Mouse (Mus musculus) stomach, embryonic 16.5 days (tissue): ENCODE results near the gene Nrp2. TPM values are rescaled to one million over a fixed set of nuclear protein-coding genes. Genes with fewer than 3 reads are reported as not detected.

Source experiments
- ATAC-seq: fragments of 200-750 bp; cut with Nextera tagmentation; 2 replicates; pipeline ENCODE4 v1.8.0; 2017; ENCODE audit warnings: moderate number of reproducible peaks, moderate TSS enrichment; ENCODE audit not compliant: insufficient read depth, low FRiP score
- H3K27ac ChIP-seq: fragments of 300-500 bp; sonication (generic); 2 replicates; pipeline ENCODE4 v1.5.1; 2014; ENCODE audit warnings: low read length
- H3K27me3 ChIP-seq: fragments of 300-500 bp; sonication (generic); 2 replicates; pipeline ENCODE4 v1.6.1; 2014; ENCODE audit warnings: low read length, control low read depth, mixed read lengths; ENCODE audit not compliant: control insufficient read depth, insufficient read depth
- H3K36me3 ChIP-seq: fragments of 300-500 bp; sonication (generic); 2 replicates; pipeline ENCODE4 v1.6.1; 2014; ENCODE audit warnings: low read length; ENCODE audit not compliant: control insufficient read depth, insufficient read depth
- H3K4me1 ChIP-seq: fragments of 300-500 bp; sonication (generic); 2 replicates; pipeline ENCODE4 v1.6.1; 2014; ENCODE audit warnings: low read length, control low read depth, mixed read lengths; ENCODE audit not compliant: control insufficient read depth, insufficient read depth
- H3K4me2 ChIP-seq: fragments of 300-500 bp; sonication (generic); 2 replicates; pipeline ENCODE4 v1.6.1; 2014; ENCODE audit warnings: low read depth, low read length, mixed read lengths
- H3K4me3 ChIP-seq: fragments of 300-500 bp; sonication (generic); replicated peaks from 2 replicates; pipeline ENCODE4 v1.5.1; 2014; ENCODE audit warnings: mild to moderate bottlenecking, low read length
- H3K9ac ChIP-seq: fragments of 300-500 bp; sonication (generic); 2 replicates; pipeline ENCODE4 v1.6.1; 2014; ENCODE audit warnings: low read length
- H3K9me3 ChIP-seq: fragments of 300-500 bp; sonication (generic); replicated peaks from 2 replicates; pipeline ENCODE4 v1.6.1; 2016; ENCODE audit warnings: low read length, control low read depth; ENCODE audit not compliant: control insufficient read depth
- WGBS: fragments of 180-500 bp; shearing (Covaris S2); extraction: QIAGEN DNeasy Blood & Tissue Kit; methylation state at CpG from one replicate; pipeline ENCODE4 v1.1.7; 2014; 5-methylcytosine and 5-hydroxymethylcytosine counted together
- polyA plus RNA-seq: library from polyadenylated mRNA; unstranded; fragments of >200 nt; fragmentation: Nextera tagmentation; extraction: Ambion mirVana; gene quantifications from 2 replicates; pipeline ENCODE4 v1.2.1, GENCODE M21; 2015

The Nrp2 gene
- polyA plus RNA-seq, 1 experiment from 2014 or later: 29.9 TPM

DNA sequence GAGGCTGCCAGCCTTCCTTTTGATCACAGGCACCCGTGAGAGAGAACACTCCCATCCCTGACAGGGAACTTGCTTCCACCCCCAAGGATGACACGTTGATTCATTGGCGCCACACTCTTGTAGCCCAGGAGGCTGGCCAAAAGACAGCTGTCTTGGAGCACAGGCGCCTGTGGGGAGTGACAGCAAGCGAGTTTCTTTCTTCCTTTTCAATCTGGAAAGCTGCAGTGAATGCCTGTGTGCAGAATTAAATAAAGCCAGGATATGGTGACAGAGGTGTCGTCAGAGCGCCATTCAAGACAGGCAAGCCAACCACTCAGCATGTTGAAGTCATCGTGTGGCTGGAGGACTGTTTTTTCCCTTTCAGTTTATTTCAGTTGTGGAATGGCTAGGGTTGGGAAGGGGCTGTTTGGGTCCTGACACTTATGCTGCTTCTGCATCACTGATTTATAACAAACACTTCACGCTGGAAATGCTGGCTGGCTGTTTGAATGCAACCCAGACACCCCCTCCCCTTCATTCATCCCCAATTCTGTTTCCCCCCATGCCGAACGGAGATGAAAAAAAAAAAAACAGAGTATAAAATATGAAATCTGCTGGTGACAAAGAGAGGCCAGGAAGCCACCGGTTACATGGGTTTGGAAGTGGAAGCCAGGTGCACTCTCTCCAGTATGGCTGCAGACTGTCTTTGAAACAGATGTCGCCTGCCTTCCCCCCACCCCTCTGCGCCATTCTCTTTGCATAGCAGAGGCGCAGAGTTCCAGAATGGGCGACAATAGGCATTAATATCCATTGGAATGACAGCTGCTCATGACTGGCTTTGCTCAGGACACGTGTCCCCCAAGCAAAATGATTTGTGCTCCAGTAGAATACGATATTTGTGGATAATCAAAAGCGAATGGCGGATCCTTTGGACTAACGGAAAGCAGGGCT is 20.4 kb upstream of the Nrp2 start:
- WGBS: 50% methylated on average over 21 of the region's 21 CpGs
- ATAC-seq: no peak
- Histone ChIP-seq H3K9ac (no peak overlapping the region), H3K36me3 (no peaks in the 10 kb centered on the region), H3K27ac (no peak overlapping the region), H3K4me2 (peak overlapping the region; percentile 3; the same call in 1 of the 2 replicates), H3K4me3 (no peak overlapping the region), H3K27me3 (no peaks in the 10 kb centered on the region), H3K4me1 (no peaks in the 10 kb centered on the region), H3K9me3 (no peaks in the 10 kb centered on the region)

DNA sequence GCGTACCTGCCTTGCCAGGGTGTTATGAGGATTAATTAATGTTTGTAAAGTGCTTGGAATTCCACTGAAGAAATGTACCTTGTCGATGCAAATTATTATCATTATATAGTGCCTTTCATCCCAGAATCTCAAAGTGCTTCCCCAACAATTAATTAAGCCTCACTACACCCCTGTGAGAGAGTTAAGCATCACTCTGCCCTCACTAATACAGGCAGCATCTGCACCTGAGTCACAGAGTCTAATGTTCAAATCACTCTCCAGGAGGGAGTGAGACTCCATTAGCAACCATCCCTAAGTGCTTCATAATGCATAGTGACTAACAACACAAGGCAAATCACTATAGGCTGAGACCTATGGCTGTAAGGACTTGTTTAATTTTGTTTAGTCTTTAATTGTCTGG is 19.6 kb upstream of the Nrp2 start:
- H3K4me2 ChIP-seq: no peak overlapping the region
- H3K9me3 ChIP-seq: no peaks in the 10 kb centered on the region
- no peak overlapping the region for H3K27ac ChIP-seq
- H3K4me3 ChIP-seq: no peak overlapping the region
- ATAC-seq: no peak
- no peaks in the 10 kb centered on the region for H3K4me1 ChIP-seq
- no peaks in the 10 kb centered on the region for H3K36me3 ChIP-seq
- H3K27me3 ChIP-seq: no peaks in the 10 kb centered on the region
- 79% methylated on average over 2 of the region's 2 CpGs for WGBS
- no peak overlapping the region for H3K9ac ChIP-seq

- no peak for ATAC-seq
- Histone ChIP-seq H3K4me3 (no peak overlapping the region), H3K4me1 (no peaks in the 10 kb centered on the region), H3K27ac (no peak overlapping the region), H3K4me2 (no peak overlapping the region), H3K36me3 (no peaks in the 10 kb centered on the region), H3K9ac (no peak overlapping the region), H3K27me3 (no peaks in the 10 kb centered on the region), H3K9me3 (no peaks in the 10 kb centered on the region)
- 59% methylated on average over 8 of the region's 8 CpGs for WGBS
Measured at GRCm38 (mm10) chr1:62687511-62687910, 15.6 kb upstream of the Nrp2 start.

GRCm38 (mm10) chr1:62691175-62691574 is 11.9 kb upstream of the Nrp2 start:
- no peaks in the 10 kb centered on the region for H3K36me3 ChIP-seq
- no peaks in the 10 kb centered on the region for H3K4me1 ChIP-seq
- H3K9ac ChIP-seq: no peak overlapping the region
- no peak overlapping the region for H3K4me2 ChIP-seq
- H3K9me3 ChIP-seq: no peaks in the 10 kb centered on the region
- no peak overlapping the region for H3K4me3 ChIP-seq
- ATAC-seq: no peak
- H3K27ac ChIP-seq: no peak overlapping the region
- WGBS: 79% methylated on average over 6 of the region's 6 CpGs
- H3K27me3 ChIP-seq: no peaks in the 10 kb centered on the region

DNA sequence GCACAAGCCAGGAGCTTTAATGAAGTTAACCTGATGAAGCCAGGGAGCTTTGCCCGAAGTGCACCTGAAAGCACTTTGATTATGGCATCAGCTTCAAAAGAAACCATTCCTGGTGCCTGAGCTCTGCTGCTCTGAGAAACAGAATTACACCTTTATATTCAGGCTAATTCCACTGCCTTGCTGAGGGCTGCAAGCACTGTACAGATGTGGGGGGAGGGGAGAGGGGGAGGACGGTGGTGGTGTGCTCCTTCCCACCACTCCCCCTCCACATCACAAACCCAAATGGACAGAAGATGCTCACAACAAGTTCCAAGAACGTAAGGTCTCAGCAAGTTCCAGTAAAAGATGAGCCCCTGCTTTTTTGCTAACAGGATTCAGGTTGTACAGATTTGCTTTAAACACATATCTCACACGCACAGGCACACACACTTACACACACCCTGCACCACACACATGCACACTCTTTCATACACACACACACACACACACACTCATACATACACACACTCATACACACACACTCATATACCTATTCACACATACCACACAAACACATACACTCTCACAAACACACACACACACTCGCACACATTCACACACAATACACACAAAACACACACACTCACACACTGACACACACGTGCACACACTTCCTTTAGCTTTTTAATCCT is 6.6 kb upstream of the Nrp2 start:
- ATAC-seq: 0 out of 2 replicates have a peak, but pooled peaks have one; percentile 19
- H3K4me3 ChIP-seq: no peak overlapping the region
- no peaks in the 10 kb centered on the region; the same call in 1 of the 2 replicates for H3K27me3 ChIP-seq
- H3K36me3 ChIP-seq: no peaks in the 10 kb centered on the region
- WGBS: 50% methylated on average over 6 of the region's 6 CpGs
- no peak overlapping the region for H3K9ac ChIP-seq
- peaks cover 3% of the 10 kb centered on the region; the same call in 1 of the 2 replicates for H3K4me1 ChIP-seq
- peak overlapping the region; percentile 23; the same call in 1 of the 2 replicates for H3K4me2 ChIP-seq
- H3K27ac ChIP-seq: no peak overlapping the region
- no peaks in the 10 kb centered on the region for H3K9me3 ChIP-seq

DNA sequence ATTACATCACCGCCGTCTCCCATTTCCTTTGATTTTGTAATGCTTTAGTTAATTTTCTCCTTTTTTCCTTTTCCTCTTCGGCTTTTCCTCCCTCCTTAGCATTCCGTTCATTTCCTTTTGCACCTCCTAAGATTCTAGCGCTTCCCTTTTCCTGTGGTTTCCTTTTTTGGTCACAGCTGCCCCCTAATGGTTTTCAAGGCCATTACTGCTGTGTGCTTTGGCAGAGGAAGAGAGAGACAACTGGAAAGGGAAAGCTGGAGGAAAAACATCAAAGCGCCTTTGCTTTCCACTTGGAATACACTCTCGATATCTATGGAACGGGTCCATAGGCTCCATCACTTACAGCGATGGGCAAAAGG is 6.1 kb upstream of the Nrp2 start:
- ATAC-seq: peak; percentile 61
- peak overlapping the region; percentile 23; the same call in 1 of the 2 replicates for H3K4me2 ChIP-seq
- H3K27ac ChIP-seq: no peak overlapping the region
- 9% methylated on average over 9 of the region's 9 CpGs for WGBS
- H3K27me3 ChIP-seq: no peaks in the 10 kb centered on the region; the same call in 1 of the 2 replicates
- peaks cover 7% of the 10 kb centered on the region; the same call in 1 of the 2 replicates for H3K4me1 ChIP-seq
- H3K9me3 ChIP-seq: no peaks in the 10 kb centered on the region
- no peak overlapping the region for H3K4me3 ChIP-seq
- H3K36me3 ChIP-seq: no peaks in the 10 kb centered on the region
- no peak overlapping the region for H3K9ac ChIP-seq

- H3K4me2 ChIP-seq: 0 out of 2 replicates have a peak overlapping the region, but pooled peaks have one; percentile 23
- no peaks in the 10 kb centered on the region for H3K9me3 ChIP-seq
- no peak overlapping the region for H3K27ac ChIP-seq
- H3K4me3 ChIP-seq: no peak overlapping the region
- peaks cover 10% of the 10 kb centered on the region; the same call in 1 of the 2 replicates for H3K4me1 ChIP-seq
- 31% methylated on average over 3 of the region's 3 CpGs for WGBS
- H3K9ac ChIP-seq: no peak overlapping the region
- H3K27me3 ChIP-seq: no peaks in the 10 kb centered on the region; the same call in 1 of the 2 replicates
- no peaks in the 10 kb centered on the region for H3K36me3 ChIP-seq
- no peak for ATAC-seq
Measured at GRCm38 (mm10) chr1:62697353-62697752, 5.7 kb upstream of the Nrp2 start.

- Histone ChIP-seq H3K4me3 (no peak overlapping the region), H3K9ac (no peak overlapping the region), H3K4me2 (no peak overlapping the region), H3K36me3 (no peaks in the 10 kb centered on the region), H3K27ac (no peak overlapping the region), H3K4me1 (peaks cover 14% of the 10 kb centered on the region), H3K27me3 (no peaks in the 10 kb centered on the region; the same call in 1 of the 2 replicates), H3K9me3 (no peaks in the 10 kb centered on the region)
- WGBS: 71% methylated on average over 4 of the region's 4 CpGs
- no peak for ATAC-seq
Measured at GRCm38 (mm10) chr1:62699801-62700200, 3.3 kb upstream of the Nrp2 start.
